Mouse (Mus musculus) limb, embryonic 11.5 days (tissue): ENCODE results near the gene Tas2r143. TPM values are rescaled to one million over a fixed set of nuclear protein-coding genes. Genes with fewer than 3 reads are reported as not detected.

ENCODE experiments used
- ATAC-seq: fragments of 200-750 bp; cut with Nextera tagmentation; 2 replicates; pipeline ENCODE4 v1.8.0; 2017; ENCODE audit warnings: low read depth; ENCODE audit not compliant: insufficient number of reproducible peaks, low FRiP score, low TSS enrichment
- DNase-seq: peaks from one replicate; pipeline ENCODE4 v3.0.0-alpha.2; 2015; ENCODE audit warnings: low spot score
- H3K27ac ChIP-seq: fragments of 300-500 bp; sonication (generic); replicated peaks from 2 replicates; pipeline ENCODE4 v1.5.1; 2014; ENCODE audit warnings: low read depth, mild to moderate bottlenecking, low read length
- H3K27me3 ChIP-seq: fragments of 300-500 bp; sonication (generic); 2 replicates; pipeline ENCODE4 v1.6.1; 2014; ENCODE audit warnings: mild to moderate bottlenecking, low read length, mixed read lengths; ENCODE audit not compliant: control insufficient read depth, insufficient read depth
- H3K36me3 ChIP-seq: fragments of 300-500 bp; sonication (generic); 2 replicates; pipeline ENCODE4 v1.6.1; 2014; ENCODE audit warnings: mild to moderate bottlenecking, low read length, moderate library complexity, mixed read lengths; ENCODE audit not compliant: control insufficient read depth, insufficient read depth
- H3K4me1 ChIP-seq: fragments of 300-500 bp; sonication (generic); 2 replicates; pipeline ENCODE4 v1.6.1; 2014; ENCODE audit warnings: low read length, mixed read lengths; ENCODE audit not compliant: control insufficient read depth, insufficient read depth
- H3K4me2 ChIP-seq: fragments of 300-500 bp; sonication (generic); 2 replicates; pipeline ENCODE4 v1.6.1; 2014; ENCODE audit warnings: low read depth, mild to moderate bottlenecking, moderate library complexity; ENCODE audit not compliant: severe bottlenecking
- H3K4me3 ChIP-seq: fragments of 300-500 bp; sonication (generic); 2 replicates; pipeline ENCODE4 v1.5.1; 2014; ENCODE audit warnings: low read depth, low read length
- H3K9ac ChIP-seq: fragments of 300-500 bp; sonication (generic); 2 replicates; pipeline ENCODE4 v1.6.1; 2014; ENCODE audit warnings: mild to moderate bottlenecking, low read length
- H3K9me3 ChIP-seq: fragments of 300-500 bp; sonication (generic); 2 replicates; pipeline ENCODE4 v1.6.1; 2016; ENCODE audit warnings: low read length; ENCODE audit not compliant: control insufficient read depth
- whole genome bisulfite sequencing: fragments of 180-500 bp; shearing (Covaris S2); extraction: QIAGEN DNeasy Blood & Tissue Kit; methylation state at CpG from one replicate; pipeline ENCODE4 v1.1.7; 2014; 5-methylcytosine and 5-hydroxymethylcytosine counted together
- polyA plus RNA-seq: library from polyadenylated mRNA; unstranded; fragments of >200 nt; fragmentation: Nextera tagmentation; extraction: Ambion mirVana; gene quantifications from 2 replicates; pipeline ENCODE4 v1.2.1, GENCODE M21; 2014

Tas2r143 gene
- not detected in 2 replicates for polyA plus RNA-seq

DNA sequence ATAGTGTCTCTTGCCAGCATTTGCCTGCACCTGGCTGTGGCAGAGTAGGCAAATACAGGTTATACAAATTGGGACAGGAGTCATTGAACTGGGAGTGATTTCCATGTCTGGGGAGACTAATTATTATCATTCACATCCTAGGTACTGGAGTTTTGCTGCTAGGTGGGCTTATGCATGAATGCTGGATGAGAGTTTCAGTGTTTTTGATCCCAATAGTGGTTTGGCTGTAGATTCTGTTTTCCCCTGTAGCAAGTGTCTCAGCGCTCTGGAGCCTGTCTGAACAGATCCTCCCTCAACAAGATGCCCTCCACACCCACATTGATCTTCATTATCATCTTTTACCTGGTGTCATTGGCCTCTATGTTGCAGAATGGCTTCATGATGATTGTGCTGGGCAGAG lies at the start of gene Tas2r143:
Tas2r143 (plus strand) TSS at position 301 of the 400 bp plus-strand sequence.
- DNase-seq (no peak), ATAC-seq (no peak)
- H3K4me2 ChIP-seq = no peak within 1 kb of the TSS
- H3K9ac ChIP-seq = no peak within 1 kb of the TSS
- H3K36me3 ChIP-seq = no peaks in the 10 kb centered on the region
- H3K27ac ChIP-seq = no peak within 1 kb of the TSS
- no peaks in the 10 kb centered on the region for H3K27me3 ChIP-seq
- 88% methylated on average over 1 of the region's 1 CpGs for WGBS
- no peaks in the 10 kb centered on the region for H3K4me1 ChIP-seq
- H3K4me3 ChIP-seq = no peak within 1 kb of the TSS
- H3K9me3 ChIP-seq = no peaks in the 10 kb centered on the region

DNA sequence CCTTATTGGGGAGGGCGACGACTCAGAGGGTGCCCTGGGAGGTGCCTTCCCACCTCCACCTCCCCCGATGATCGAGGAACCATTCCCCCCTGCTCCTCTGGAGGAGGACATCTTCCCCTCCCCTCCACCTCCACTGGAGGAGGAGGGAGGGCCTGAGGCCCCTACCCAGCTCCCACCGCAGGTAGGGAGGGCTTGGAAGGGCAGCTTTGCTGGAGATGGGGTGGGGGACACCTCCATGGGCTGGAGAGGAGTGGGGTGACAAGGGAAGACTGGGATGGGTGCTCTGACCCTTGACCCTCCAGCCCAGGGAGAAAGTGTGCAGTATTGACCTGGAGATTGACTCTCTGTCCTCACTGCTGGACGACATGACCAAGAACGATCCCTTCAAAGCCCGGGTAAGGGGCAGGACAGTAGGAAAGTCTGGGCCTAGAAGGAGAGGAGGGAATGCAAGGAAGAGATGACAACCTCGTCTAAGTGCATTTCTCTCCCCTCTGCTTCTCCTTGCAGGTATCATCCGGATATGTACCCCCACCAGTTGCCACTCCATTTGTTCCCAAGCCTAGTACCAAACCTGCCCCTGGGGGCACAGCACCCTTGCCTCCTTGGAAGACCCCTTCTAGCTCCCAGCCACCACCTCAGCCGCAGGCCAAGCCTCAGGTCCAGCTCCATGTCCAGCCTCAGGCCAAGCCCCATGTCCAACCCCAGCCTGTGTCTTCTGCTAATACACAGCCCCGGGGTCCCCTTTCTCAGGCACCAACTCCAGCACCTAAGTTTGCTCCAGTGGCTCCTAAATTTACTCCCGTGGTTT lies 48.9 kb upstream of the Tas2r143 start:
- no peak for DNase-seq
- ATAC-seq = no peak
- 38% methylated on average over 13 of the region's 13 CpGs for WGBS

DNA sequence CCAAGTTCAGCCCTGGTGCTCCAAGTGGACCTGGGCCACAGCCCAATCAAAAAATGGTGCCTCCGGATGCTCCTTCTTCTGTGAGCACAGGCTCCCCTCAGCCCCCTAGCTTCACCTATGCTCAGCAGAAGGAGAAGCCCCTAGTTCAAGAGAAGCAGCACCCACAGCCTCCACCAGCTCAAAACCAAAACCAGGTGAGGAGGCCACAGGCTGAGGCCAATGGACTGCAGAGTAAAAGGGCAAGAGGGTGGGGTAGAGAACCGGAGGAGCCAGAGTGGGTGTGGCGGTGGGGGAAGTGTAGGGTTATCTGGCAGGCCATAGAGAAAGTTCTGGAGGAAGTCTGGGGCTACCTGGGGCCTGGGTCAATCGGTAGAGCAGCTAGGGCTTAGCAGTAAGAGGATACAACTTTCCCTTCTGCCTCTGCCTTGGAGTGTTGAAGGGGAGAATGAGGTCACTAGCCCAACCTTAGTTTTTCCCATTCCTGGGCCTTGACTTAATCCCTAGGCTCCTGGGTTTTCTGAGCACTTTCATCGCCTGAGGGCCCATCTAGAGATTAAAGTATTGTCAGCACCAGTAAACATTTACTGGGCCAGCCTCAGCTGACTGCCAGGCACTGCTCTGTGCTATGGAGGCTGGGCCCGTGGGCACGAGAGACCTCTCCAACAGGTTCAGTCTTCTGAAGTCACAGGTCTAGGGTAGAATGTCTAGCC lies 48.1 kb upstream of the Tas2r143 start:
- Histone ChIP-seq H3K27ac (no peak overlapping the region), H3K9ac (no peak overlapping the region), H3K4me2 (peak overlapping the region; percentile 82; the same call in 1 of the 2 replicates), H3K9me3 (no peaks in the 10 kb centered on the region), H3K27me3 (no peaks in the 10 kb centered on the region), H3K4me3 (no peak overlapping the region; the same call in 1 of the 2 replicates), H3K36me3 (peaks cover 12% of the 10 kb centered on the region), H3K4me1 (peaks cover 15% of the 10 kb centered on the region)
- WGBS = 88% methylated on average over 7 of the region's 7 CpGs
- ATAC-seq (no peak), DNase-seq (no peak)

More for the DNA sequence above, 48.9 kb upstream of the Tas2r143 start:
- H3K4me2 ChIP-seq = peak overlapping the region; percentile 82
- H3K27me3 ChIP-seq = no peaks in the 10 kb centered on the region
- peak overlapping the region; percentile 79 for H3K9ac ChIP-seq
- peaks cover 15% of the 10 kb centered on the region for H3K4me1 ChIP-seq
- H3K4me3 ChIP-seq = peak overlapping the region; percentile 82
- H3K9me3 ChIP-seq = no peaks in the 10 kb centered on the region
- peaks cover 5% of the 10 kb centered on the region for H3K36me3 ChIP-seq
- H3K27ac ChIP-seq = no peak overlapping the region

DNA sequence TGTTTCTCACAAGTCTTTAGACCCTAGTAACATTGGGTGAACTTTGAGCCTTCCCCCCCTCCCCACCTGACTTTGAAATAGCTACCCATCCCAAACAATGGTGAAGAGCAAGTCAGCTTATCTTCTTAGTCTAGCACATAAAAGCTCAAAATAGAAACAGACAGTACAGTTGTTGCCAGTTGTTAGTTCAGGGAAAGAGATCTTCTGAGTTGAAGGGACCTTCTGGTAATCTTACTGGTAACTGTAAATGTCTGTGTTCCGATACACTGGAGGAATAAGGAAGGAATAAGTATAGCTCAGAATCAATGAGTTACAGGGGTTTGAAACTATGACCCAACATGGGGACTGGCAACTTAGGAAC lies 47.6 kb upstream of the Tas2r143 start:
- no peak overlapping the region for H3K9ac ChIP-seq
- H3K36me3 ChIP-seq = peaks cover 12% of the 10 kb centered on the region
- no peaks in the 10 kb centered on the region for H3K9me3 ChIP-seq
- peaks cover 15% of the 10 kb centered on the region for H3K4me1 ChIP-seq
- H3K4me2 ChIP-seq = no peak overlapping the region
- DNase-seq (no peak), ATAC-seq (no peak)
- H3K27ac ChIP-seq = no peak overlapping the region
- 91% methylated on average over 1 of the region's 1 CpGs for WGBS
- no peak overlapping the region for H3K4me3 ChIP-seq
- H3K27me3 ChIP-seq = no peaks in the 10 kb centered on the region

DNA sequence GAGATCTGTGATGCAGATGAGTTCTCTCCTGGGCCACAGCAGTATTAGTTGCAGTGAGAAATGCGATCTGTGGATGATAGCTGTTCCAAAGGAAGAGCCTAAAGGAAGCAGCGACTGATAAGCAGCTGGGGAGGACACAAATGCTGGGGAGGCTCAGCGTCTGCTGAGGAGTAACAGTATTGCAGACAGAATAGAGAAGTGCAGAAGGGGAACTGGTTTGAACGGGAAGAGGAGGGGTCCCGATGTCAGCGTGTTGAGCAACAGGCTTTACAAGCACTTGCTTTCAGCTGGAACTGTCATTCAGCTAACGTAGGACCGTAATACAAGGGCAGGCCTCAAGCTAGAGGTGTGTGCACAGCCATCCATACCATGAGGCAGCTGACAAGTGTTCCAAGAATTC lies 46.9 kb upstream of the Tas2r143 start:
- DNase-seq (no peak), ATAC-seq (no peak)
- no peaks in the 10 kb centered on the region for H3K9me3 ChIP-seq
- no peaks in the 10 kb centered on the region for H3K27me3 ChIP-seq
- no peak overlapping the region for H3K27ac ChIP-seq
- peaks cover 15% of the 10 kb centered on the region for H3K4me1 ChIP-seq
- no peak overlapping the region for H3K9ac ChIP-seq
- 89% methylated on average over 8 of the region's 8 CpGs for WGBS
- H3K36me3 ChIP-seq = peaks cover 12% of the 10 kb centered on the region
- H3K4me2 ChIP-seq = no peak overlapping the region
- H3K4me3 ChIP-seq = no peak overlapping the region

DNA sequence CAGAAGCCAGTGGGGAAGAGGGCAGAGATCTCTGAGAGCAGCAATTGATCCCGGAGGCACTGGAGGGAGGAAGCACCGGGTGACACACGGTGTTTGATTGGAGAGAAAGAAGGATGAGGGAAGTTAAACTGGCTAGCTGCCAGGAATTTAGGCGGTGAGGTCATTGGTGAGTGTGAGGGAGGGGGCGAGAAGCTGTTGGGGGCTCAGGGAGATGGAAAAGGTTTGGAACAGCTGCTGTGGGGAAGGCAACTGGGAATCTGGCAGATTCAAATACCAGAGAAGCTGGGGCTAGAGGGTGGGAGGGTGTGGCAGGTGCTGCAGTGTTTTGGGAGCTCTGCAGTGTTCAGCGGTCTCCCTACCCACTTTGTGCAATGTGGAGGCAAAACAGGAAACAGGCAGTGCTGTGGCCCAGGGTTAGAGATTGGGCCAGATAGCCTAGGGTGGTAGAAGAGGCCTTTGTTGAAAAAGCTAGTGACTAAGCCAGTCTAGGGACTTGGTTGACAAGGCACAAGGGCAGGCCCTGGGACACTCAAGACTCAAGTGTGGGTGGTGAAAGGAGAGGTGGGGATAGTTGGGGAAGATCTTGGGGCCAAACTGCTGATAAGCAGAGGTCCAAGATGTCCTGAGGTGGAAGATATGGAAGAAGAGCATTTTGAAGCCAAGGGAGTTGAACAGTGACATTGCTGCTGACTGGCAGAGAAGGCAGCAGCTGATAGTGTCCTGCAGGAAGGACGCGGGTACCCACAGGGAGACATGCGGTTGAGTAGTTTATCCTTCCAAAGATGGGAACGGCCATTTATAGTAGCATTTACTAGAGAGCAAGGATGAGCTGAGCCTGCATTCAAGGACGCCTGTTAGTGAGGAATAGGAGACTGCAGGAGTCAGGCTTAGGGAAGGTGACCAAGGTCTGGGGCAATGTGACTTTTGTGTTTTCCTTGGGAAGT lies 45.7 kb upstream of the Tas2r143 start:
- no peaks in the 10 kb centered on the region for H3K27me3 ChIP-seq
- 80% methylated on average over 11 of the region's 11 CpGs for WGBS
- H3K9ac ChIP-seq = no peak overlapping the region
- no peaks in the 10 kb centered on the region for H3K9me3 ChIP-seq
- peaks cover 15% of the 10 kb centered on the region for H3K4me1 ChIP-seq
- H3K4me3 ChIP-seq = no peak overlapping the region
- ATAC-seq (no peak), DNase-seq (no peak)
- H3K36me3 ChIP-seq = peaks cover 15% of the 10 kb centered on the region
- no peak overlapping the region for H3K4me2 ChIP-seq
- no peak overlapping the region for H3K27ac ChIP-seq

DNA sequence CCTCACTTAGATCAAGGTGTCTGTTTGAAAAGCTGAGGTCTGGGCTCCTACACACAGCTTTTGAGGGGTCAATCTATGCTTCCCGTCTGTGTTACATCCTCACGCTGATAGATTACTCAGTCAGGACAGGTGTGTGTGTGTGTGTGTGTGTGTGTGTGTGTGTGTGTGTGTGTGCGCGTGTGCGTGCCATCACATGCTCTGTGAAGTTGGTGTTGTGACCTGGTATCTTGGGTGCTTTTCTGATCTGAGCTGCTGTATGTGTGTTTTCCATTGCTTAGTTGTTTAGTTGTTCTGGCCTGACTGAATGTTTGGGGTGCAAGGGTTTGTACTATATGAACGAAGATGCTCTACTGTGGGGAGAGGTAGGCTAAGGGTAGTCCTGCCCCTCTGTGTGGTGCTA lies 44.7 kb upstream of the Tas2r143 start:
- H3K36me3 ChIP-seq = peaks cover 15% of the 10 kb centered on the region

More for the DNA sequence above, 44.7 kb upstream of the Tas2r143 start:
- no peak overlapping the region for H3K4me2 ChIP-seq
- no peak overlapping the region for H3K9ac ChIP-seq
- peaks cover 15% of the 10 kb centered on the region for H3K4me1 ChIP-seq
- DNase-seq (no peak), ATAC-seq (no peak)
- H3K4me3 ChIP-seq = no peak overlapping the region
- H3K27me3 ChIP-seq = no peaks in the 10 kb centered on the region
- no peak overlapping the region for H3K27ac ChIP-seq
- WGBS = 92% methylated on average over 6 of the region's 6 CpGs
- H3K9me3 ChIP-seq = no peaks in the 10 kb centered on the region
